Mouse (Mus musculus) CD8-positive naive resting alpha-beta T cell, adult 2 months (primary cell): ENCODE measurements around the gene Senp5.

Experiments
- DNase-seq, 2 experiments: peaks; one replicate each; pipeline ENCODE4 v3.0.0; 2022; ENCODE audit warnings: low read depth in 2 of 2, low spot score in 2 of 2

The Senp5 gene

GRCm38 (mm10) chr16:31940586-31940985 lies 62.5 kb downstream of the Senp5 start:
- DNase-seq: no peak

GRCm38 (mm10) chr16:31938856-31939255 lies 64.2 kb downstream of the Senp5 start:
- DNase-seq: no peak

GRCm38 (mm10) chr16:31936568-31936967 lies 66.5 kb downstream of the Senp5 start:
- DNase-seq: no peak

GRCm38 (mm10) chr16:31935091-31935979 lies 67.8 kb downstream of the Senp5 start:
- DNase-seq: no peak

- no peak for DNase-seq
Observed at GRCm38 (mm10) chr16:31934550-31935010, 68.5 kb downstream of the Senp5 start.

- no peak for DNase-seq
Observed at GRCm38 (mm10) chr16:31933751-31934549, 69.1 kb downstream of the Senp5 start, which contains the start of gene Pigz. Pigz (plus strand) TSS chr16:31933851.

- DNase-seq: peak; percentile 68 to 76
Observed at GRCm38 (mm10) chr16:31932840-31933697, 70.0 kb downstream of the Senp5 start.

GRCm38 (mm10) chr16:31932255-31932654 lies 70.8 kb downstream of the Senp5 start:
- no peak for DNase-seq

GRCm38 (mm10) chr16:31931330-31931729 lies 71.8 kb downstream of the Senp5 start:
- no peak for DNase-seq

GRCm38 (mm10) chr16:31927412-31927811 lies 75.7 kb downstream of the Senp5 start:
- DNase-seq: no peak

GRCm38 (mm10) chr16:31926547-31927182 lies 76.4 kb downstream of the Senp5 start:
- DNase-seq: no peak

- DNase-seq: no peak
Observed at GRCm38 (mm10) chr16:31926091-31926490, 77.0 kb downstream of the Senp5 start.

- no peak for DNase-seq
Observed at GRCm38 (mm10) chr16:31924368-31924767, 78.7 kb downstream of the Senp5 start.

- peak; percentile 25 to 57 for DNase-seq
Observed at GRCm38 (mm10) chr16:31918248-31918724, 84.8 kb downstream of the Senp5 start.

GRCm38 (mm10) chr16:31917776-31918175 lies 85.3 kb downstream of the Senp5 start:
- DNase-seq: no peak

- DNase-seq: no peak
Observed at GRCm38 (mm10) chr16:31910281-31910847, 92.7 kb downstream of the Senp5 start.
